Mouse (Mus musculus) c-Kit-positive CD71-positive TER-119-positive erythroid progenitor cells, embryonic 14.5 days (primary cell): ENCODE data around the gene Gm5155.
"Not testable (repeated sequence)": the region's sequence is repeated elsewhere in the genome, so short reads cannot be mapped to it uniquely, and the experiment has no call there.

Source experiments
- DNase-seq: peaks from one replicate; pipeline ENCODE4 v3.0.0-alpha.2; 2013; ENCODE audit warnings: low spot score

Gene Gm5155

GRCm38 (mm10) chr7:17871467-17871866 lies at the start of gene Gm5155:
Gene Gm5155 (plus strand): TSS chr7:17871767.
- no peak for DNase-seq

GRCm38 (mm10) chr7:17870776-17871175 lies 791 bp upstream of the Gm5155 start:
- no peak for DNase-seq

- not testable (repeated sequence) for DNase-seq
These were observed 23.8 kb downstream of the Gm5155 start for GRCm38 (mm10) chr7:17895341-17895740.

- DNase-seq, result no peak
These were observed 31.8 kb downstream of the Gm5155 start for GRCm38 (mm10) chr7:17903146-17903915.
